Mouse (Mus musculus) midbrain, embryonic 16.5 days (tissue): ENCODE measurements around the gene Kiss1r. TPM values are rescaled to one million over a fixed set of nuclear protein-coding genes. Genes with fewer than 3 reads are reported as not detected.
A peak's percentile ranks its signal among the peaks of the same experiment; 100 is the strongest.

ENCODE experiments used
- ATAC-seq: fragments of 200-750 bp; cut with Nextera tagmentation; 2 replicates; pipeline ENCODE4 v1.8.0; 2017; ENCODE audit warnings: moderate TSS enrichment
- H3K27ac ChIP-seq: fragments of 300-500 bp; sonication (generic); 2 replicates; pipeline ENCODE4 v1.5.1; 2014; ENCODE audit warnings: mild to moderate bottlenecking, low read length, mixed read lengths
- H3K27me3 ChIP-seq: fragments of 300-500 bp; sonication (generic); 2 replicates; pipeline ENCODE4 v1.6.1; 2014; ENCODE audit warnings: low read depth, low read length, mixed read lengths; ENCODE audit not compliant: control insufficient read depth, insufficient read depth
- H3K36me3 ChIP-seq: fragments of 300-500 bp; sonication (generic); 2 replicates; pipeline ENCODE4 v1.6.1; 2014; ENCODE audit warnings: mild to moderate bottlenecking, low read length, moderate library complexity, mixed read lengths; ENCODE audit not compliant: control insufficient read depth, insufficient read depth
- H3K4me1 ChIP-seq: fragments of 300-500 bp; sonication (generic); 2 replicates; pipeline ENCODE4 v1.6.1; 2014; ENCODE audit warnings: mild to moderate bottlenecking, low read length, mixed read lengths; ENCODE audit not compliant: control insufficient read depth, insufficient read depth
- H3K4me2 ChIP-seq: fragments of 300-500 bp; sonication (generic); 2 replicates; pipeline ENCODE4 v1.6.1; 2014; ENCODE audit warnings: mild to moderate bottlenecking, low read length, mixed read lengths
- H3K4me3 ChIP-seq: fragments of 300-500 bp; sonication (generic); 2 replicates; pipeline ENCODE4 v1.5.1; 2014; ENCODE audit warnings: low read depth, mild to moderate bottlenecking, low read length, moderate library complexity, mixed read lengths
- H3K9ac ChIP-seq: fragments of 300-500 bp; sonication (generic); 2 replicates; pipeline ENCODE4 v1.6.1; 2014; ENCODE audit warnings: low read depth, low read length, mixed read lengths
- H3K9me3 ChIP-seq: fragments of 300-500 bp; sonication (generic); replicated peaks from 2 replicates; pipeline ENCODE4 v1.6.1; 2014; ENCODE audit warnings: mild to moderate bottlenecking, low read length, mixed read lengths; ENCODE audit not compliant: control insufficient read depth, poor library complexity, severe bottlenecking
- WGBS: fragments of 180-500 bp; shearing (Covaris S2); extraction: QIAGEN DNeasy Blood & Tissue Kit; methylation state at CpG from one replicate; pipeline ENCODE4 v1.1.7; 2014; 5-methylcytosine and 5-hydroxymethylcytosine counted together
- polyA plus RNA-seq: library from polyadenylated mRNA; unstranded; fragments of >200 nt; fragmentation: Nextera tagmentation; extraction: Ambion mirVana; gene quantifications from 2 replicates; pipeline ENCODE4 v1.2.1, GENCODE M21; 2015

Gene Kiss1r
- polyA plus RNA-seq, 1 experiment from 2014 or later: 3.5 TPM

- Histone ChIP-seq H3K4me1 (peaks cover 4% of the 10 kb centered on the region; the same call in 1 of the 2 replicates), H3K4me2 (no peak overlapping the region), H3K27me3 (no peaks in the 10 kb centered on the region), H3K27ac (no peak overlapping the region), H3K36me3 (peaks cover 6% of the 10 kb centered on the region; the same call in 1 of the 2 replicates), H3K9ac (no peak overlapping the region), H3K4me3 (no peak overlapping the region), H3K9me3 (no peaks in the 10 kb centered on the region)
- no peak for ATAC-seq
- WGBS: 51% methylated on average over 11 of the region's 11 CpGs
Observed at GRCm38 (mm10) chr10:79937775-79938526, 21.2 kb downstream of the Kiss1r start.

DNA sequence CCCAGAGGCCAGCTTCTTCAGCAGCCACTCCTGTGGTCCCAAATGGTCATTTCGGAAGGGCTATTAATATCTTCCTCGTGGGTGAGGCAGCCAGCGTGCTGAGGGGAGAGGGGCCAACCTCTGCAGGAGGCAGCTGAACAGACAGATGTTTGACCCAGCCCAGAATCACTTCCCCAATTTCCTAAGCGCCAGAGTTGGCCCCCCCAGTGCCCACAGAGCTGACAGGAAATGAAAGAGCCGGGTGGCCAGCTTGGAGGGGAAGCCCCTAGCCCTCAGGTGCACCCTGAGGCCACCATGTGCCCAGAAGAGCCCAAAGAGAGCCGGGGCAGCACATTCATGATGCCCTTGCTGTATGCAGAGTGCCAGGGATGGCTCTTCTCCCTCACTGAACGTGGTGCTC lies 24.0 kb downstream of the Kiss1r start:
- no peak overlapping the region for H3K27ac ChIP-seq
- H3K36me3 ChIP-seq: peaks cover 6% of the 10 kb centered on the region; the same call in 1 of the 2 replicates
- peaks cover 7% of the 10 kb centered on the region; the same call in 1 of the 2 replicates for H3K4me1 ChIP-seq
- no peak overlapping the region for H3K4me3 ChIP-seq
- H3K9me3 ChIP-seq: no peaks in the 10 kb centered on the region
- ATAC-seq: no peak
- no peak overlapping the region for H3K9ac ChIP-seq
- WGBS: 77% methylated on average over 7 of the region's 7 CpGs
- H3K27me3 ChIP-seq: no peaks in the 10 kb centered on the region
- no peak overlapping the region for H3K4me2 ChIP-seq

DNA sequence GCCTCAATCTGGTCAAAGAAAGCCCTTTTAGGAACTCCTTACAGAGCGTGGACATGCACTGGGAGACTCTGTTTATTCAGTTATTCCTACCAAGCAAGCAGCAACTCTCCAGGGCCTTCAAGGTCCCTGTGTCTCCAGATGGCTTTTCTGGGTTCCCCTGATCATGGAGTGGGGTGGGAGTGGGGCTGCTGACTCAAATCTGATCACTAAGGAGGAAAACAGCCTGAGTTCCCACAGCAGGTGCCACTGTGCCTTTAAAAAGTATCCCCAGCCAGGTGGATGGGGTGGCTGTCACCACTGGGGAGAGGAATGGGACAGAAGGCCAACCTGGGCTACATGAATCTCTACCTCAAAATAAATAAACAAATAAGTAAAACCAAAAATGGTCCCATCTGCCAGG lies 26.2 kb downstream of the Kiss1r start:
- no peak overlapping the region for H3K9ac ChIP-seq

GRCm38 (mm10) chr10:79943471-79943901 lies 26.7 kb downstream of the Kiss1r start:
- Histone ChIP-seq H3K4me1 (peaks cover 3% of the 10 kb centered on the region; the same call in 1 of the 2 replicates), H3K9ac (no peak overlapping the region), H3K27me3 (no peaks in the 10 kb centered on the region), H3K27ac (no peak overlapping the region), H3K4me2 (no peak overlapping the region), H3K4me3 (no peak overlapping the region), H3K36me3 (peaks cover 3% of the 10 kb centered on the region; the same call in 1 of the 2 replicates), H3K9me3 (no peaks in the 10 kb centered on the region)
- WGBS: 84% methylated on average over 9 of the region's 9 CpGs
- ATAC-seq: no peak

More for the DNA sequence above, 26.2 kb downstream of the Kiss1r start:
- 96% methylated on average over 1 of the region's 1 CpGs for WGBS
- Histone ChIP-seq H3K27ac (no peak overlapping the region), H3K36me3 (peaks cover 3% of the 10 kb centered on the region; the same call in 1 of the 2 replicates), H3K4me3 (no peak overlapping the region), H3K27me3 (no peaks in the 10 kb centered on the region), H3K4me1 (peaks cover 3% of the 10 kb centered on the region; the same call in 1 of the 2 replicates), H3K4me2 (no peak overlapping the region), H3K9me3 (no peaks in the 10 kb centered on the region)
- ATAC-seq: no peak

GRCm38 (mm10) chr10:79945507-79946234 lies 28.9 kb downstream of the Kiss1r start:
- Histone ChIP-seq H3K4me3 (no peak overlapping the region), H3K4me2 (no peak overlapping the region), H3K4me1 (peaks cover 3% of the 10 kb centered on the region; the same call in 1 of the 2 replicates), H3K27ac (no peak overlapping the region), H3K9me3 (no peaks in the 10 kb centered on the region), H3K36me3 (peaks cover 13% of the 10 kb centered on the region; the same call in 1 of the 2 replicates), H3K27me3 (no peaks in the 10 kb centered on the region), H3K9ac (0 out of 2 replicates have a peak overlapping the region, but pooled peaks have one; percentile 10)
- ATAC-seq: peak; percentile 62
- 21% methylated on average over 16 of the region's 16 CpGs for WGBS

- no peak for ATAC-seq
- 25% methylated on average over 7 of the region's 7 CpGs for WGBS
Observed at GRCm38 (mm10) chr10:79946752-79947322, 30.1 kb downstream of the Kiss1r start.

DNA sequence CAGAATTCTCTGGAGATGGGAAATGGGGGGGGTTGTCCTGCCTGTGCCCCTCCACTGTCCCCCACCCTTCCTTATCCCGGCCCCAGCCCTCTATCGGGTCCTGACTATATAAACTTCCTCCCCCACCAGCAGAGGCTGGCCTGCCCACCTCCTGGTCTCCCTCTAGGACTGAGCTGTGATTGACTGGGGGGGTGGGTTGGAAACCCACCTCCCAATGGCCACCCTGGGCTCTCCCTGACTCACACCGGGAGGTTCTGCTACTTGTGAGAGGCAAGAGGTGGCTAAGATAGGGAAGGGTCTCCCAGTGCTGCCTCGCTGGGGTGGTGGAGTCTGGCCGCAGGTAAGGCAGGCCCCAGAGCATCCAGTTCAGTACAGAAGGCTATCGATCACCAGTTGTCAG lies 30.7 kb downstream of the Kiss1r start:
- WGBS: 77% methylated on average over 6 of the region's 6 CpGs
- Histone ChIP-seq H3K4me3 (no peak overlapping the region), H3K4me2 (no peak overlapping the region), H3K27ac (no peak overlapping the region), H3K9me3 (no peaks in the 10 kb centered on the region), H3K4me1 (peaks cover 3% of the 10 kb centered on the region; the same call in 1 of the 2 replicates), H3K36me3 (peaks cover 14% of the 10 kb centered on the region), H3K27me3 (no peaks in the 10 kb centered on the region), H3K9ac (no peak overlapping the region)
- ATAC-seq: no peak

More at GRCm38 (mm10) chr10:79946752-79947322, 30.1 kb downstream of the Kiss1r start:
- Histone ChIP-seq H3K4me1 (peaks cover 3% of the 10 kb centered on the region; the same call in 1 of the 2 replicates), H3K27me3 (no peaks in the 10 kb centered on the region), H3K4me2 (no peak overlapping the region), H3K27ac (no peak overlapping the region), H3K9ac (no peak overlapping the region), H3K36me3 (peaks cover 14% of the 10 kb centered on the region), H3K9me3 (no peaks in the 10 kb centered on the region), H3K4me3 (no peak overlapping the region)

DNA sequence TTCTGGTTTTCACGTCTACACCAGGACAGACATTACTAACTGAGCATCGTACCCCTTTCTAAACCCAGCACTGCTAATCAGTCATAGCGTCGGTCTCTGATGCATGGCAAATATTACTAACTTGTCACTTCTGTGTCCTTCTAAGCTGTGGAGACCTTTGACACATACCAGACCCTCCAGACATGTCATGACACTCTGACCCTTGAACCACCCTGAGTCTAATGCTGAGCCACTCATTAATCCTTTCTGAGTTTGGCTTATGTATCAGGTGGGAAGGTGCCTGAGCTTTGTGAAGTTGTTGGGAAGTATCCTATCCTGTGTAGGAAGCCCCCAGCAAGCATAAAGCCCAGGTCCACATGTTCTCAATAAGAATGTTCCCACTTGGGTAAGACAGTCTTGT lies 33.1 kb downstream of the Kiss1r start:
- no peak overlapping the region for H3K9ac ChIP-seq
- 91% methylated on average over 4 of the region's 4 CpGs for WGBS
- peaks cover 3% of the 10 kb centered on the region; the same call in 1 of the 2 replicates for H3K4me1 ChIP-seq
- no peaks in the 10 kb centered on the region for H3K9me3 ChIP-seq
- H3K27ac ChIP-seq: no peak overlapping the region
- no peak overlapping the region for H3K4me3 ChIP-seq
- H3K4me2 ChIP-seq: no peak overlapping the region
- H3K36me3 ChIP-seq: peaks cover 14% of the 10 kb centered on the region
- H3K27me3 ChIP-seq: no peaks in the 10 kb centered on the region
- ATAC-seq: no peak
